Mouse (Mus musculus) forebrain, embryonic 16.5 days (tissue): ENCODE measurements around the gene Ptges3. TPM values are rescaled to one million over a fixed set of nuclear protein-coding genes. Genes with fewer than 3 reads are reported as not detected.

ENCODE experiments used
- ATAC-seq: fragments of 200-750 bp; cut with Nextera tagmentation; 2 replicates; pipeline ENCODE4 v1.8.0; 2017; ENCODE audit warnings: mild to moderate bottlenecking, moderate library complexity
- H3K27ac ChIP-seq: fragments of 300-500 bp; sonication (generic); 2 replicates; pipeline ENCODE4 v1.5.1; 2014; ENCODE audit warnings: low read length, control low read depth
- H3K27me3 ChIP-seq: fragments of 300-500 bp; sonication (generic); replicated peaks from 2 replicates; pipeline ENCODE4 v1.6.1; 2014; ENCODE audit warnings: low read length; ENCODE audit not compliant: control insufficient read depth, insufficient read depth
- H3K36me3 ChIP-seq: fragments of 300-500 bp; sonication (generic); 2 replicates; pipeline ENCODE4 v1.6.1; 2014; ENCODE audit not compliant: control insufficient read depth, insufficient read depth
- H3K4me1 ChIP-seq: fragments of 300-500 bp; sonication (generic); replicated peaks from 2 replicates; pipeline ENCODE4 v1.6.1; 2014; ENCODE audit warnings: low read length; ENCODE audit not compliant: control insufficient read depth, insufficient read depth
- H3K4me2 ChIP-seq: fragments of 300-500 bp; sonication (generic); 2 replicates; pipeline ENCODE4 v1.6.1; 2014; ENCODE audit warnings: mild to moderate bottlenecking, low read length, control low read depth
- H3K4me3 ChIP-seq: fragments of 300-500 bp; sonication (generic); replicated peaks from 2 replicates; pipeline ENCODE4 v1.5.1; 2014; ENCODE audit warnings: mild to moderate bottlenecking, low read length, control low read depth
- H3K9ac ChIP-seq: fragments of 300-500 bp; sonication (generic); replicated peaks from 2 replicates; pipeline ENCODE4 v1.6.1; 2014; ENCODE audit warnings: low read depth, low read length, control low read depth
- H3K9me3 ChIP-seq: fragments of 300-500 bp; sonication (generic); 2 replicates; pipeline ENCODE4 v1.6.1; 2016; ENCODE audit warnings: low read length; ENCODE audit not compliant: control insufficient read depth
- whole genome bisulfite sequencing: fragments of 180-500 bp; shearing (Covaris S2); extraction: QIAGEN DNeasy Blood & Tissue Kit; methylation state at CpG from one replicate; pipeline ENCODE4 v1.1.7; 2014; 5-methylcytosine and 5-hydroxymethylcytosine counted together
- microRNA counts: library from miRNA; unstranded; fragments of <30 nt; microRNA quantifications from one replicate; lab custom pipeline; 2016
- microRNA-seq: library from miRNA; unstranded; fragments of <30 nt; microRNA quantifications from one replicate; pipeline ENCODE4, GENCODE M21; 2017
- polyA plus RNA-seq: library from polyadenylated mRNA; unstranded; fragments of >200 nt; fragmentation: Nextera tagmentation; extraction: Ambion mirVana; gene quantifications from 2 replicates; pipeline ENCODE4 v1.2.1, GENCODE M21; 2015

The Ptges3 gene
- polyA plus RNA-seq, 1 experiment from 2014 or later, result 395 TPM

- no peak for ATAC-seq
- H3K36me3 ChIP-seq, result peaks cover 61% of the 10 kb centered on the region
- no peaks in the 10 kb centered on the region for H3K9me3 ChIP-seq
- no peaks in the 10 kb centered on the region for H3K27me3 ChIP-seq
- H3K4me2 ChIP-seq, result no peak overlapping the region
- H3K4me1 ChIP-seq, result no peaks in the 10 kb centered on the region
- H3K9ac ChIP-seq, result no peak overlapping the region
- H3K27ac ChIP-seq, result no peak overlapping the region
- WGBS, result 92% methylated on average over 14 of the region's 14 CpGs
- no peak overlapping the region for H3K4me3 ChIP-seq
Observed at GRCm38 (mm10) chr10:128125951-128126350, 67.2 kb downstream of the Ptges3 start.

MicroRNAs encoded within 50 kb of the gene (microRNA counts, 519-probe panel; counts per million panel counts)
- microRNA mmu-miR-677 (lab: Ali Mortazavi, UCI), result not detected

Small RNAs within 50 kb of the gene (microRNA-seq; reads per million reads assigned to microRNA genes)
- 17.3 reads per million, percentile 34 among the genes with 10 or more reads in this experiment for gene Mir677

Other genes starting within 250 kb of the Ptges3 start
- not detected in 2 replicates for gene Rdh19, start 209.0 kb upstream of the Ptges3 start, polyA plus RNA-seq
- gene Rdh16f2, start 192.5 kb upstream of the Ptges3 start, polyA plus RNA-seq, result not detected in 2 replicates
- gene Rdh7, start 170.1 kb upstream of the Ptges3 start, polyA plus RNA-seq, result not detected in 2 replicates
- gene Sdr9c7, start 160.4 kb upstream of the Ptges3 start, polyA plus RNA-seq, result not detected in 2 replicates
- gene Hsd17b6, start 51.3 kb upstream of the Ptges3 start, polyA plus RNA-seq, result not detected in 2 replicates
- gene Prim1, start 43.8 kb upstream of the Ptges3 start, polyA plus RNA-seq, result 57.8 and 59.8 TPM in 2 replicates
- 545 and 574 TPM in 2 replicates for gene Naca, start 23.4 kb upstream of the Ptges3 start, polyA plus RNA-seq
- 2,097 and 2,145 TPM in 2 replicates for gene Atp5b, start 24.3 kb downstream of the Ptges3 start, polyA plus RNA-seq
- 8.4 and 10.0 TPM in 2 replicates for gene Baz2a, start 32.6 kb downstream of the Ptges3 start, polyA plus RNA-seq
- 8.5 and 9.5 TPM in 2 replicates for gene Rbms2, start 121.3 kb downstream of the Ptges3 start, polyA plus RNA-seq
- gene Gls2, start 135.5 kb downstream of the Ptges3 start, polyA plus RNA-seq, result 0.68 and 1.1 TPM in 2 replicates
- gene Spryd4, start 152.9 kb downstream of the Ptges3 start, polyA plus RNA-seq, result 16.6 and 18.0 TPM in 2 replicates
- not detected in 2 replicates for gene Mip, start 166.9 kb downstream of the Ptges3 start, polyA plus RNA-seq
- gene Timeless, start 173.1 kb downstream of the Ptges3 start, polyA plus RNA-seq, result 29.4 and 32.2 TPM in 2 replicates
- gene Apon, start 195.1 kb downstream of the Ptges3 start, polyA plus RNA-seq, result not detected in 2 replicates
- not detected in 2 replicates for gene Apof, start 209.7 kb downstream of the Ptges3 start, polyA plus RNA-seq
- gene Stat2, start 211.6 kb downstream of the Ptges3 start, polyA plus RNA-seq, result 18.7 and 23.3 TPM in 2 replicates
- 0.39 TPM in 1 of 2 replicates, not detected in the other for gene Il23a, start 239.8 kb downstream of the Ptges3 start, polyA plus RNA-seq
- gene Pan2, start 244.4 kb downstream of the Ptges3 start, polyA plus RNA-seq, result 27.8 and 28.5 TPM in 2 replicates